Mouse (Mus musculus) gastrocnemius, adult 2 months (tissue): Measurements from ENCODE around the gene Mrpl9. TPM values are rescaled to one million over a fixed set of nuclear protein-coding genes. Genes with fewer than 3 reads are reported as not detected.

ENCODE experiments used
- DNase-seq: peaks from one replicate; pipeline ENCODE4 v3.0.0; 2022
- H3K27ac ChIP-seq: fragments of 200-600 bp; 2 replicates; pipeline ENCODE4 v1.8.1; 2022; ENCODE audit warnings: mild to moderate bottlenecking
- H3K4me3 ChIP-seq: fragments of 200-600 bp; 2 replicates; pipeline ENCODE4 v1.8.1; 2022; ENCODE audit warnings: mild to moderate bottlenecking, moderate library complexity
- CTCF ChIP-seq: fragments of 200-600 bp; IDR thresholded peaks from 2 replicates; pipeline ENCODE4 v1.8.1; 2022; ENCODE audit warnings: antibody characterized with exemption, mild to moderate bottlenecking, moderate library complexity
- intact Hi-C: fragments of 180-260 bp; cut with DNase I; formaldehyde crosslinking; loops from one replicate; pipeline ENCODE4 v1.15.1; 2025
- long read RNA-seq, 2 experiments: library from polyadenylated mRNA; stranded (forward); transcript quantifications; one replicate each; pipeline ENCODE4 v2.0.0; 2021
- total RNA-seq, 2 experiments: library from RNA; stranded (reverse); gene quantifications; 2 replicates each; pipeline ENCODE4 v1.2.3; 2021

The Mrpl9 gene
- 10 to 100 TPM; 29.5 to 37.2 TPM for total RNA-seq
- long read RNA-seq, experiment 1, transcript Mrpl9-201 (7 exons, 1,612 nt): major isoform, 42 of 51 reads
- long read RNA-seq, experiment 1, partial matches to known transcripts: 1 of 51 reads
- long read RNA-seq, experiment 1, other reads (novel, unspliced or antisense): 8 of 51 reads
- long read RNA-seq, experiment 2, transcript Mrpl9-201 (7 exons, 1,612 nt): major isoform, 53 of 57 reads
- long read RNA-seq, experiment 2, partial matches to known transcripts: 2 of 57 reads
- long read RNA-seq, experiment 2, other reads (novel, unspliced or antisense): 2 of 57 reads

DNA sequence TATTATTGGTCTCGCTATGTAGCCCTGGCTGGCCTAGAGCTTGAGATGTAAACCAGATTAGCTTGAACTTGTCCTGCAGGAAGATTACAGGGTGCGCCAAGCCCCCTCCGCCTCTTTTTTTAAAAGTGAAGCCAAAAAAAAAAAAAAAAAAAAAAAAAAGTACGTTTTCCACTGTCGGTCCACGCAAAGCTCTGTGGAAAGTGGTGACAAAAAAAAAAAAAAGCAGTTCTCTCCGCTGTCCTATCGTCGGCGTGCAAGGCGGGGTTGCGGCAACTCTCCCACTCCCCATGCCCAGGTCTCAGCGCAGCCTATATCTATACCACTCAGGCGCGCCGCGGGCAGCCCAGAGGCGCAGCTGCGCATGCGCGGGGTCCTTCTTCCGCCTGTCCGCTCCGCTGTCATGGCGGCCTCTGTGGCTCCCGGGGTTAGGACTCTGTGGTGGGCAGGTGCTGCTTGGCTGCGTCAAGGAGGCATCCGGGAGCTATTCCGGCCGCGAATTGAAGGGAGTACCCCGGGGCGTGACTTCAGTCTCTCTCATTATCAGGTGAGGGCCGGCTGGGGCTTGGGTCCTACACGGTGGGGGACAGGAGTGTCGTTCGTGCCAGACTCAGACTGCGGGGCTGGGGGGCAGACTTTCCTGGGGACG lies at the start of gene Mrpl9:
Gene Mrpl9, plus strand, starts transcription at position 368 of the 646 bp plus-strand sequence.
- TF ChIP-seq CTCF: no peak
- Histone ChIP-seq H3K4me3 (peak within 1 kb of the TSS; percentile 98), H3K27ac (peak within 1 kb of the TSS; percentile 94)
- intact Hi-C loops: loop anchor here (5.0 kb wide), 1 partner anchor 71 kb away; the partner anchor contains the start of gene Rorc
- DNase-seq: peak; percentile 97

DNA sequence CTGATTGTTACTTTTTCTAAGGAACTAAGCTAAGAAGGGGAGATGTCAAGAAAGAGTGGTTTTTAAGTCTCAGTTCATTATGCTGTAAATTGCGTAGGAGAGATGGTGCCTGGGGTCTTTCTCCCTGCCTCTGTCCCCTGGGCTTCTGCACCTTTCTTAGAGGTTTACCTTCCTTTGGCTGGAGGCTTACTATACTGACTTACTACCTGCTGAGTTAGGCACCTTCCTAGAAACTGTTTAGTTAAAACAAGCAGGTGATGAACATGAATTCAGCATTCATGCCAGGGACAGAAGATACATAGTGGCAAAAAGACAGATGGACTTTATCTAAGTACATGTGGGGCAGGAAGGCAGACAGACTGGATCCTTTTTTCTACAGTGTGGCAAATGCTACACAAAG lies 46.8 kb upstream of the Mrpl9 start:
- intact Hi-C loops: no loop called here
- H3K27ac ChIP-seq: no peak overlapping the region
- H3K4me3 ChIP-seq: no peak overlapping the region
- DNase-seq: no peak
- no peak for TF ChIP-seq CTCF

DNA sequence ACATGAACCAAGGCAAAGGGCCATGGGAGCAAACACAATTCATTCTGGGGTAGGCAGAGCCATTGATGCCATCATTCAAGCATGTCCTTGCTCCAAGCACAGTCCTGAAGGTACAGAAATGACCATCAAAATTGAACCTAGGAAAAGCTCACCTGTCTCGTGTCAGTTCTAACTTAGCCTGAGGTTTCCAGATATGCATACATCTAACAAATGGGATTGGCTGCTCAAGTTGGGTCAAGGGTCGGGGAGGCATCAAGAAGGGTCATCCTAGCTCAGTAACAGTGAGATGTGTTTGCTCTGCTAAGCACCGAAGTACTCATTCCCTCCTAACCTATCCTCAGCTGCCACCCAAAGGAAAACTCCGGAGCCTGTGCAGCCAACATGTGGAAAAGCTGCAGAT lies 46.3 kb upstream of the Mrpl9 start:
- intact Hi-C loops: no loop called here
- DNase-seq: no peak
- TF ChIP-seq CTCF: no peak
- no peak overlapping the region for H3K27ac ChIP-seq
- no peak overlapping the region for H3K4me3 ChIP-seq

DNA sequence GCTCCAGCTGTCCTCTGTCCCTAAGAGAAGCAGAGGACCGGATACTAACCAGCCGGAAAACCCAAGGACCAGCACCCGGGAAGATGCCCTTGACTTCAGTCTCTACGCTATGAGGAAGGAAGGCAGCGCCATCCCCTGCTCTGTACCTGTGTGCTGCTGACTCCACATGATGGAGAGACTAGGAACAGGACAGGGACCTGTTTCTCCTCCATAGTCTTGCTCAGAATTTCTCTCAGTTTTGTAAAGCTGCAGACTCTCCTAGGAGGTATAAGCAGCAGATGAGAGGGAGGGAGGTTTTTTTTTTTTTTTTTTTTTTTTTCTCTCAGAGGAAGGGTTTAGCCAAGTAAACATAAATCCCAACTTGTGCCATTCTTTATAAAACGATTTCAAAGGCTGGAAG lies 44.9 kb upstream of the Mrpl9 start, which contains the start of gene Lingo4:
Gene Lingo4, plus strand, starts transcription at position 301 of the 400 bp plus-strand sequence.
- intact Hi-C loops: no loop called here
- Histone ChIP-seq H3K4me3 (peak within 1 kb of the TSS; percentile 41), H3K27ac (no peak within 1 kb of the TSS)
- no peak for TF ChIP-seq CTCF
- no peak for DNase-seq

DNA sequence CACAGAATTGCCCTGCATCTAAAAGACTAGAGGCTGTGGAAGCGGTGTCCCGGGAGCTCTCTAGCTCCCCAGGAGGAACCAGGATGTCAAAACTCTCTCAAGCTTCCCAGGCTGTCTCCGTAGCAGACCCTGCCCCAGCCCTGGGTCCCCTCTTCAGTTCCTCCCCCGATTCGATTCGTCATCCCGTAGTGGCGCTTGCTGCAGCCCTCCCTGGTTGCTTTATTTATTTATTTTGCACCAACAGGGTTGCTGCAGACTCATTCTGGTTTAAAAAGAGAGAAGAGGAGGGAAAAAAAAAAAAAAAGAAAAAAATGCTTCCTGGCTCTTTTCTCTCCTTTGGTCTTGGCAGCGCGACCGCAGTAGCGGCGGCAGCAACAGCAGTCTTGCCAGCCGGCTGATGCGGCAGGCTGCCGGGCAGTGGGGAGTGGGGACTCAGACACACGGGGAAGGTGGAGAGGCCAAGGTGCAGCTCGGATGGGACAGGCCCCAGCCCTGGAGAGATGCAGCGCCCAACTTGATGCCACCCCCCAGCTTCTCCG lies 44.1 kb upstream of the Mrpl9 start:
- Histone ChIP-seq H3K4me3 (peak overlapping the region; percentile 41), H3K27ac (no peak overlapping the region)
- no peak for TF ChIP-seq CTCF
- DNase-seq: no peak
- intact Hi-C loops: no loop called here

DNA sequence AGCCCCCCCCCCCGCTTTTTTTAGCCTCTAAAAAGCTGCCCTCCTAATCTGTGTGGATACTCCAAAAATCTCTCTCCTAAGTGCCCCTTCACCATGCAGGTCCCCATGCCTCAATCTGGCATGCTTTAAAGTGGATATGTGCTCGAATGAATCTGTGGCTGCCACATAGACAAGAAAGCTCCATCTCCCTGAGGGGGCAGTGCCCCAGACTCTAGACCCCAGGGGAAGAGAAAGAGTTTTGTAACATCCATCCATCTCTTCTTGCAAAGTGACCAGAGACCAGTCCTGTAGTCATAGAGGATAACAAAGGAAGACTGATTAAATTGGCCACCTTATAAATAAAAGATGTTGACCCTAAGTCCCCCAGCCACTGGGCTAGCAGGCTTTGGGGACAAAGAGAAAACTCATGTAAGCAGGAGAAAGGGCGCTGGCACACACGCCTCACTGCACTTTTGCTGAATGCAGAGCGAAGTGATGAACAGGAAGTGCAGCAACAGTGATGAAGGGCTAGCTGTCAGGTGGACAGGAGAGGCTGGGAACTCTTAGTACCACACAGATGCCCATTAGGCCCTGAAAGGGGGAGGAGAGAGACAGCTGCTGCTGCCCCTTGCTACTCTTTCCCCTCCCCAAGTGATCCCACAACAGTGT lies 43.3 kb upstream of the Mrpl9 start:
- H3K4me3 ChIP-seq: no peak overlapping the region
- TF ChIP-seq CTCF: no peak
- no peak for DNase-seq
- no peak overlapping the region for H3K27ac ChIP-seq
- intact Hi-C loops: no loop called here

DNA sequence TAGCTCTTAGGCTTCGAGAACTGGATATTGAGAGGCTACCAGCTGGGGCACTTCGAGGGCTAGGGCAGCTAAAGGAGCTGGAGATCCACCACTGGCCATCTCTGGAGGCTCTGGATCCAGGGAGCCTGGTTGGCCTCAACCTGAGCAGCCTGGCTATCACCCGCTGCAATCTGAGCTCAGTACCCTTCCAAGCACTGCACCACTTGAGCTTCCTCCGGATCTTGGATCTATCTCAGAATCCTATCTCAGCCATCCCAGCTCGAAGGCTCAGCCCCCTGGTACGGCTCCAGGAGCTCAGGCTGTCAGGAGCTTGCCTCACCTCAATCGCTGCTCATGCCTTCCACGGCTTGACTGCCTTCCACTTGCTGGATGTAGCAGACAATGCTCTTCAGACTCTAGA lies 40.7 kb upstream of the Mrpl9 start:
- Histone ChIP-seq H3K4me3 (no peak overlapping the region), H3K27ac (no peak overlapping the region)
- intact Hi-C loops: no loop called here
- TF ChIP-seq CTCF: no peak
- DNase-seq: peak; percentile 61

DNA sequence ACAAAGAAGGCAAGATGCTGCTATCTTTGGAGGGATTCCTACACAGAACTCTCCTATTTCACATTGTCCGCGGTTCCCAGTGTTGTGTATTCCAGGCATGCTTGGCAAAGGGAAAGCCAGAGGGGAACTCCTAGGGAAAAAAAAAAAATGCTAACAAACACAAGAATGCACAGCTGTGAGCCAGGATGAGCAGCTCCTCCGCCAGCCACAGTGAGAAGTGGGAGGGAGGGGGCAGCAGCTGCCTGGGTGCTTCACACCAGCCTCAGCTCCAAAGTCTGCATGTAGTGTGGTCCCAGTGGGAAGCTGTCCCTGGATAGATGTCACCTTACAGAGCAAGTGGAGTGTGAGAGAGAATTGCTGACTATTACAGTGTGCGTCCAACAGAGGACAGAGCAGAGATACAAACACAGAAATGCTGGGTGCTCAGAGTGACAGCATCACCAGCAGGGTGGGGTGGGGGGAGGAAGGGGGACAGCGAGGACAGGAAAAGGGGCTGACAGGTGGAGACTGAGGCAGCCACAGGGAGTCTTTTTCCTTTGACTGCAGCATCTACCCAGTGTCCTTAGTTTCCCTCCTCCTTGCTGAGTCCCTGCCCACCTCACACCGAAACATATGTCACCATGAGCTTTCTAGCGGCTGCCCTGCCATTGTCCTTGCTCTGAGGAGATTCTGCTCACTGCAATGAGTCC lies 38.6 kb upstream of the Mrpl9 start:
- no peak for TF ChIP-seq CTCF
- Histone ChIP-seq H3K27ac (no peak overlapping the region), H3K4me3 (no peak overlapping the region)
- DNase-seq: no peak
- intact Hi-C loops: no loop called here

DNA sequence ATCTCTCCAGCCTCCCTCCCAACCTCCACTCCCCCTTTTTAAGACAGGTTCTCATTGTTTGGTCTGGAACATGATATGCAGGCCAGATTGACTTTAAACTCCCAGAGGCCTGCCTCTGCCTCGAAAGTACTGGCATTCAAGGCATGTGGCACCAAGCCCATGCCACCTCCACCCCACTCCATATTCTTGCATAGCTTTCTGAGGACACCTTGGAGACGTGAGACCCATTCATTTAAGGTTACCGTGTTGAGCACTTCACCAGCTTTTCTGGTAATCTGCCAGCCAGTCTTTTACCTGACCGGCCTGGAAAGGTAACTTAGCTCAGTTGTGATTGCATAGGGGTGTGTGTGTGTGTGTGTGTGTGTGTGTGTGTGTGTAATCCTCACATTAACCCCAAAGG lies 37.6 kb upstream of the Mrpl9 start:
- Histone ChIP-seq H3K4me3 (no peak overlapping the region), H3K27ac (no peak overlapping the region)
- DNase-seq: no peak
- intact Hi-C loops: no loop called here
- TF ChIP-seq CTCF: no peak

DNA sequence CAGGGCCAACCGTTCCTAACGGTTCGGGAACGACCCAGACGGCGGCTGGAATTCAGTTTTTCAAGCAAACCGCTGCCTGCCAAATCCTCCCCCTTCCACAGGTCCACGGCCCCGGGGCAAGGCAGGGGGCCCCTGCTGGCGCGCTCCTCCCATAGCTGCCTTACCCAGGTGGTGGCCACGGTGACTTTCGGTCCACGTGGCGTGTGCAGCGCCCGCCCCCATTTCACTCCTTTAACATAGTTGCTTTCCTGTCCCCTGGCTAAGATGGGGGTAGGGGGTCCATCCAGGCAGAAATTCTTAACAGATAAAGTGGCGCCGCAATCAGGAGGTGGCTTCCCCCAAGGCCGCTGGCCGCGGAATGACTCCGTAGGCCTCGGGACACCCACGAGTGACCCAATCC lies 30.6 kb upstream of the Mrpl9 start:
- intact Hi-C loops: no loop called here
- DNase-seq: peak; percentile 30
- peak overlapping the region; percentile 65 for H3K27ac ChIP-seq
- H3K4me3 ChIP-seq: peak overlapping the region; percentile 74
- no peak for TF ChIP-seq CTCF

DNA sequence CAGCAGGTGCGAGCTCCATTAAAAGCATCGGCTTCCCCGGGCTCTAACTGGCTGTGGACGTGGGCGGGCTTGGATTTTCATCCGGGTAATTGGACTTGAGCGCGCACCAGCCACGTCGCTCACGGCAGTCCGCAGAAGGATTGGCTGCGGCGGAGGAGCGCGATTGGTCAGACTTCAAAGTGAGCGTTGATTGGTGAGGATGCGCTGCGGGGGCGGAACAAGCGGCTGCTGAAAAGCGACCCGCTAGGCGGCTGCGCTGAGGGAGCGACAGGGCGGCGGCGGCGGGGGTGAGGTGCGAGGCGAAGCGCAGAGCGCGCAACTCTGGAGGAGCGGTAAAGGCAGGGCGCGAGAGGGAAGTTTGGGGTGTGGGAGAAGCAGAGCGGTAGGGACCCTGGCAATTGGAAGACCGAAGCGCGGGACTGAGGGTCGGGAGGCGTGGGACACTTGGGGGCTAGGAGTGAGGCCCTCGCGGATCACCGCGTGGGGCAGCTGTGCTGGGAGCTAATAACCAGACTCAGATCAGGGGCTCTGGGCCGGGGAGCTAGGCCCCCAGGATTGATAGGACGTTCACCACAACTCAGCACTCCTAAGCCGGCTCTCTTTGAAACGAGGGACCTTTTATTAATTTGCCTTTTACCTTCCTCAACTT lies 30.0 kb upstream of the Mrpl9 start, which contains the start of gene Tdrkh:
Gene Tdrkh, plus strand, starts transcription at position 243 of the 649 bp plus-strand sequence.
- intact Hi-C loops: no loop called here
- peak within 1 kb of the TSS; percentile 74 for H3K4me3 ChIP-seq
- DNase-seq: peak; percentile 96
- peak; percentile 32; the same call in 1 of the 2 replicates for TF ChIP-seq CTCF
- peak within 1 kb of the TSS; percentile 65 for H3K27ac ChIP-seq

DNA sequence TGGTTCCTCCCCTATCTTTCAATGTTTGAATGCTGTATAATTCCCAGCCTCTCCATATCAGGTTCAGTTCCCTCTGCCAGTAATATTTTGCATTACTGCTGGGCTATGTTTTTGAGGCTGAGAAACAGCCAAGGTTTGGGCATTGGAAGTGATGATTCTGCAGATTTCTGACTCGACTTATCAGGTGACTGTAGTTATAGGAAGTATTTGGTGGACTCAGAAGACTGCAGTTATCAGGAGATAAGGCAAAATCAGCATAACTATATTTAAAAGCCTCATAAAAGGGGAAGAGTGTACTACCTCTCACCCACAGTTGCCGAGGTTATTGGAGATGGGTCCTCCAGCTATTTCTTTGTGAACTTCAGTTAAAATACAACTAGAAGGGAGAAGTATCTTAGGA lies 12.1 kb upstream of the Mrpl9 start:
- Histone ChIP-seq H3K4me3 (no peak overlapping the region), H3K27ac (no peak overlapping the region)
- no peak for TF ChIP-seq CTCF
- intact Hi-C loops: no loop called here
- DNase-seq: no peak
